28 mouse cellular contexts compared by ENCODE assay signal in genomic region chr5:73821956-73822545, GRCm38 (mm10).
DNase-seq lines count a peak whose midpoint lies in the region; ATAC-seq and TF ChIP-seq lines count a peak whose summit lies in the region.
"Had no signal": no experiment of that assay in that cellular context is flagged by ENCODE, and none has a peak within 500 bp of the region (broad histone marks: within the 10 kb centered on the region; RNA-seq: fewer than 3 reads in every experiment).

No protein-coding gene starts in this region.

- no peak overlapping the region for H3K9ac ChIP-seq in kidney, embryonic 14.5 days (ENCODE audit: low read depth, low read length)
- H3K9ac ChIP-seq in limb, embryonic 12.5 days (replicated peaks) = no peak overlapping the region
- H3K9ac ChIP-seq: embryonic facial prominence, embryonic 12.5 days; embryonic facial prominence, embryonic 15.5 days; forebrain, postnatal 0 days; hindbrain, embryonic 15.5 days; intestine, embryonic 15.5 days had no signal

- 59% methylated on average over 19 of the region's 19 CpGs for WGBS in kidney, embryonic 14.5 days
- WGBS in limb, embryonic 12.5 days = 73% methylated on average over 19 of the region's 19 CpGs

- peak; percentile 55; the same call in 1 of the 2 replicates for ATAC-seq in kidney, embryonic 14.5 days (ENCODE audit: low FRiP score, low TSS enrichment)
- no peak for ATAC-seq in limb, embryonic 12.5 days (ENCODE audit: insufficient number of reproducible peaks, insufficient read depth, low FRiP score, low TSS enrichment, low read depth)
- ATAC-seq: forebrain, embryonic 14.5 days; forebrain, postnatal 0 days; intestine, embryonic 15.5 days; Patski had no signal

- H3K27me3 ChIP-seq in kidney, embryonic 14.5 days (ENCODE audit: control insufficient read depth, insufficient read depth, low read length) = no peaks in the 10 kb centered on the region
- H3K27me3 ChIP-seq in limb, embryonic 12.5 days = no peaks in the 10 kb centered on the region
- H3K27me3 ChIP-seq: CH12.LX; embryonic facial prominence, embryonic 12.5 days; embryonic facial prominence, embryonic 15.5 days; hindbrain, embryonic 15.5 days; intestine, embryonic 15.5 days had no signal

- no peak overlapping the region for H3K4me2 ChIP-seq in kidney, embryonic 14.5 days (replicated peaks; ENCODE audit: low read depth, low read length)
- no peak overlapping the region for H3K4me2 ChIP-seq in limb, embryonic 12.5 days
- H3K4me2 ChIP-seq: embryonic facial prominence, embryonic 12.5 days; embryonic facial prominence, embryonic 15.5 days; heart, embryonic 11.5 days; hindbrain, embryonic 15.5 days; intestine, embryonic 15.5 days had no signal

- intact Hi-C loops in left cerebral cortex, adult 2 months (cut with DNase I) = no loop called here

- TF ChIP-seq CTCF in brain, embryonic 14.5 days (IDR thresholded peaks at IDR 0.05; ENCODE audit: borderline replicate concordance, extremely low read depth, insufficient read depth, insufficient read length) = no peak
- TF ChIP-seq CTCF in left cerebral cortex, adult 2 months (IDR thresholded peaks at IDR 0.05) = no peak

- no peak for TF ChIP-seq POLR2A in brain, embryonic 14.5 days (IDR thresholded peaks at IDR 0.05; ENCODE audit: borderline replicate concordance, extremely low read depth, insufficient read depth, insufficient read length, poor library complexity, severe bottlenecking)

- no peak overlapping the region for H3K27ac ChIP-seq in kidney, embryonic 14.5 days (ENCODE audit: low read depth, low read length)
- H3K27ac ChIP-seq in limb, embryonic 12.5 days = 0 out of 2 replicates have a peak overlapping the region, but pooled peaks have one; percentile 29
- H3K27ac ChIP-seq in left cerebral cortex, adult 2 months = no peak overlapping the region
- H3K27ac ChIP-seq: embryonic facial prominence, embryonic 12.5 days; embryonic facial prominence, embryonic 15.5 days; gastrocnemius, adult 2 months; heart, adult 2 months; hindbrain, embryonic 15.5 days; intestine, embryonic 15.5 days had no signal

- H3K9me3 ChIP-seq in kidney, embryonic 14.5 days (ENCODE audit: control insufficient read depth, low read length) = no peaks in the 10 kb centered on the region
- no peaks in the 10 kb centered on the region for H3K9me3 ChIP-seq in limb, embryonic 12.5 days
- H3K9me3 ChIP-seq: embryonic facial prominence, embryonic 12.5 days; embryonic facial prominence, embryonic 15.5 days; G1E; hindbrain, embryonic 15.5 days; intestine, embryonic 15.5 days had no signal

- no peaks in the 10 kb centered on the region for H3K36me3 ChIP-seq in kidney, embryonic 14.5 days (ENCODE audit: control insufficient read depth, insufficient read depth, low read length)
- no peaks in the 10 kb centered on the region for H3K36me3 ChIP-seq in limb, embryonic 12.5 days
- H3K36me3 ChIP-seq: embryonic facial prominence, embryonic 12.5 days; embryonic facial prominence, embryonic 15.5 days; G1E; hindbrain, embryonic 15.5 days; intestine, embryonic 15.5 days had no signal

- H3K4me3 ChIP-seq in kidney, embryonic 14.5 days (ENCODE audit: low read length) = no peak overlapping the region
- no peak overlapping the region for H3K4me3 ChIP-seq in limb, embryonic 12.5 days (replicated peaks)
- H3K4me3 ChIP-seq in left cerebral cortex, adult 2 months = no peak overlapping the region
- H3K4me3 ChIP-seq: embryonic facial prominence, embryonic 12.5 days; embryonic facial prominence, embryonic 15.5 days; gastrocnemius, adult 2 months; heart, adult 2 months; hindbrain, embryonic 15.5 days; intestine, embryonic 15.5 days had no signal

- DNase-seq in heart, adult 11 months = peak; percentile 70
- no peak for DNase-seq in heart, adult 9 months (ENCODE audit: low spot score in 2 of 2)
- DNase-seq in kidney, adult 8-10 months = no peak
- peak; percentile 3 for DNase-seq in brain, embryonic 14.5 days (ENCODE audit: low read depth)
- DNase-seq in left cerebral cortex, adult 2 months (ENCODE audit: extremely low spot score in 1 of 2, low spot score in 2 of 2) = no peak
- DNase-seq in thymus, postnatal 14 days = no peak
- DNase-seq: adrenal gland, postnatal 10 days; adrenal gland, postnatal 36 days; B cell, adult 2 months; cerebellum, adult 11 months; cerebellum, adult 8-10 months; cerebellum, postnatal 10 days; cerebellum, postnatal 36 days; forebrain, postnatal 0 days; gastrocnemius, adult 2 months; gastrocnemius, postnatal 14 days; heart, adult 2 months had no signal

- 0 out of 2 replicates have a peak, but pooled peaks cover 5% of the 10 kb centered on the region for H3K4me1 ChIP-seq in kidney, embryonic 14.5 days (ENCODE audit: control insufficient read depth, insufficient read depth, low read length)
- peaks cover 22% of the 10 kb centered on the region for H3K4me1 ChIP-seq in limb, embryonic 12.5 days (replicated peaks)
- H3K4me1 ChIP-seq: embryonic facial prominence, embryonic 12.5 days; embryonic facial prominence, embryonic 15.5 days; intestine, embryonic 15.5 days had no signal

Comparison
In these comparisons a context has a peak if more than half of its experiments do, and no peak if none do; other contexts are left out.
1. DNase-seq: peak in heart, adult 11 months (single experiment) and brain, embryonic 14.5 days (single experiment); none in heart, adult 9 months (0 of 2), kidney, adult 8-10 months (0 of 2), left cerebral cortex, adult 2 months (0 of 2) and thymus, postnatal 14 days (single experiment).